Mouse (Mus musculus): ENCODE results near the gene Mapk11. TPM values are rescaled to one million over a fixed set of nuclear protein-coding genes. Genes with fewer than 3 reads are reported as not detected.

The Mapk11 gene
- total and polyA plus RNA-seq, 2 experiments from 2014 or later = 1.0 to 2.6 TPM

GRCm38 (mm10) chr15:89145813-89146350, 3.5 kb downstream of the Mapk11 start:
- no peak overlapping the region for H3K4me3 ChIP-seq (ENCODE audit: low read depth, low read length)
- ATAC-seq (ENCODE audit: insufficient read depth, low read depth) = no peak
- no peaks in the 10 kb centered on the region for H3K9me3 ChIP-seq (replicated peaks; ENCODE audit: control insufficient read depth, low read length)
- peaks cover 60% of the 10 kb centered on the region for H3K27me3 ChIP-seq (ENCODE audit: control insufficient read depth, insufficient read depth, low read length)
- H3K9ac ChIP-seq (replicated peaks; ENCODE audit: low read depth, low read length) = no peak overlapping the region
- no peaks in the 10 kb centered on the region for H3K36me3 ChIP-seq (replicated peaks; ENCODE audit: control insufficient read depth, insufficient read depth, low read length)
- DNase-seq (ENCODE audit: low spot score) = no peak
- no peak overlapping the region for H3K4me2 ChIP-seq (ENCODE audit: low read depth, low read length)
- TF ChIP-seq EP300 (IDR thresholded peaks at IDR 0.05; ENCODE audit: low read depth) (no peak), CTCF (IDR thresholded peaks at IDR 0.05; ENCODE audit: low read depth) (no peak)
- 68% methylated on average over 24 of the region's 24 CpGs for WGBS
- H3K27ac ChIP-seq (ENCODE audit: low read depth) = no peak overlapping the region
- peaks cover 15% of the 10 kb centered on the region for H3K4me1 ChIP-seq (ENCODE audit: control insufficient read depth, insufficient read depth)

- WGBS = 69% methylated on average over 11 of the region's 11 CpGs
- H3K4me2 ChIP-seq (ENCODE audit: low read depth, low read length) = no peak overlapping the region
- H3K9me3 ChIP-seq (replicated peaks; ENCODE audit: control insufficient read depth, low read length) = no peaks in the 10 kb centered on the region
- H3K9ac ChIP-seq (replicated peaks; ENCODE audit: low read depth, low read length) = no peak overlapping the region
- H3K4me1 ChIP-seq (ENCODE audit: control insufficient read depth, insufficient read depth) = peaks cover 15% of the 10 kb centered on the region
- H3K4me3 ChIP-seq (ENCODE audit: low read depth, low read length) = no peak overlapping the region
- ATAC-seq (ENCODE audit: insufficient read depth, low read depth) (no peak), DNase-seq (ENCODE audit: low spot score) (no peak)
- TF ChIP-seq CTCF (IDR thresholded peaks at IDR 0.05; ENCODE audit: low read depth) = no peak
- TF ChIP-seq EP300 (IDR thresholded peaks at IDR 0.05; ENCODE audit: low read depth) = no peak
- H3K27ac ChIP-seq (ENCODE audit: low read depth) = no peak overlapping the region
- peaks cover 54% of the 10 kb centered on the region for H3K27me3 ChIP-seq (ENCODE audit: control insufficient read depth, insufficient read depth, low read length)
- no peaks in the 10 kb centered on the region for H3K36me3 ChIP-seq (replicated peaks; ENCODE audit: control insufficient read depth, insufficient read depth, low read length)
Observed at GRCm38 (mm10) chr15:89144965-89145364, 4.5 kb downstream of the Mapk11 start.

GRCm38 (mm10) chr15:89143134-89143533, 6.3 kb downstream of the Mapk11 start:
- no peak overlapping the region for H3K9ac ChIP-seq (replicated peaks; ENCODE audit: low read depth, low read length)
- H3K4me1 ChIP-seq (ENCODE audit: control insufficient read depth, insufficient read depth) = peaks cover 12% of the 10 kb centered on the region
- H3K9me3 ChIP-seq (replicated peaks; ENCODE audit: control insufficient read depth, low read length) = no peaks in the 10 kb centered on the region
- H3K27ac ChIP-seq (ENCODE audit: low read depth) = no peak overlapping the region
- DNase-seq (ENCODE audit: low spot score) (no peak), ATAC-seq (ENCODE audit: insufficient read depth, low read depth) (no peak)
- peaks cover 43% of the 10 kb centered on the region for H3K27me3 ChIP-seq (ENCODE audit: control insufficient read depth, insufficient read depth, low read length)
- 60% methylated on average over 2 of the region's 2 CpGs for WGBS
- H3K4me2 ChIP-seq (ENCODE audit: low read depth, low read length) = no peak overlapping the region
- no peak for TF ChIP-seq CTCF (IDR thresholded peaks at IDR 0.05; ENCODE audit: low read depth)
- TF ChIP-seq EP300 (IDR thresholded peaks at IDR 0.05; ENCODE audit: low read depth) = no peak
- H3K4me3 ChIP-seq (ENCODE audit: low read depth, low read length) = no peak overlapping the region
- H3K36me3 ChIP-seq (replicated peaks; ENCODE audit: control insufficient read depth, insufficient read depth, low read length) = no peaks in the 10 kb centered on the region

DNA sequence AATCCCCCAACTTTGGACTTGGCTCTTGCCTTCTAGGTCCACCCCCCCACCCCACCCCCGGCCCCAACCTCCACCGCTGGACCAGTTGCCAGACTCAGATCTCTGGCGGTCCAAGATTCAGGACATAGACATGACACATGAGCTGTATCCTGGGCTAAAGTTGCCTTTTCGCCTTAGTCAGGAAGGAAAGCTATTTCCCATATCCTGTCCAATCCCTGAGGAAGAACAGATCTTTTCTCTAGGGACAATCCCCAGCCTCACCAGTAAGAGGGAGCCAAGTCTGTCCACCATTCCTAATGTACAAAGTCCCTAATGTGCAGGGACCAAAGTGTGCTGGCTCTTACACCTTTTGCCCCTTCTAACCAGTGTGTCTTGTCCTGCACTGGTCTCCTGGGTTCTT, 7.5 kb downstream of the Mapk11 start:
- WGBS = 38% methylated on average over 4 of the region's 4 CpGs
- H3K9me3 ChIP-seq (replicated peaks; ENCODE audit: control insufficient read depth, low read length) = no peaks in the 10 kb centered on the region
- peaks cover 10% of the 10 kb centered on the region for H3K4me1 ChIP-seq (ENCODE audit: control insufficient read depth, insufficient read depth)
- no peak for ATAC-seq (ENCODE audit: insufficient read depth, low read depth)
- H3K27me3 ChIP-seq (ENCODE audit: control insufficient read depth, insufficient read depth, low read length) = peaks cover 33% of the 10 kb centered on the region
- H3K4me2 ChIP-seq (ENCODE audit: low read depth, low read length) = no peak overlapping the region
- H3K4me3 ChIP-seq (ENCODE audit: low read depth, low read length) = no peak overlapping the region
- DNase-seq (ENCODE audit: low spot score) = no peak
- no peak overlapping the region for H3K27ac ChIP-seq (ENCODE audit: low read depth)
- no peak overlapping the region for H3K9ac ChIP-seq (replicated peaks; ENCODE audit: low read depth, low read length)
- H3K36me3 ChIP-seq (replicated peaks; ENCODE audit: control insufficient read depth, insufficient read depth, low read length) = no peaks in the 10 kb centered on the region
- TF ChIP-seq CTCF (IDR thresholded peaks at IDR 0.05; ENCODE audit: low read depth) (no peak), EP300 (IDR thresholded peaks at IDR 0.05; ENCODE audit: low read depth) (no peak)

DNA sequence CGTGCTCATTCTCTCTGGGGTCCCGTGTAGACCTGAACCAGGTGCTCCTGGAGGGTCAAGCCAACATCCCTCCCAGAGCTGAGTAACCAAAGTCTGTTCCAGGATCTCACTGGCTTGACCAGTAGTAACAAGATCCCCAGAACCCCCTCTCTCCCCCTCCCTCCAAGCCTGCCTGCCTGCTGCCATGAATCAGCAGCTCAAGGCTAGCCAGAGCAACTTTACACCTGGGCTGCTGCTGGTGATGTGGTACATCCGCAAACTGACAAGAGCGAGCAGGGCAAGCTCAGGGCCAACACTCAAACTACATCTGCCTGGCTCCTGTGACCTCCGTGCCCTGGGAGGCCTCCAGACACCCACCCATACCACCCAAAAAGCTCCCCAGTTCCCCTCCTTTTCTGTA, 8.0 kb downstream of the Mapk11 start:
- Histone ChIP-seq H3K27ac (ENCODE audit: low read depth) (no peak overlapping the region), H3K4me1 (ENCODE audit: control insufficient read depth, insufficient read depth) (peaks cover 6% of the 10 kb centered on the region; the same call in 1 of the 2 replicates), H3K27me3 (ENCODE audit: control insufficient read depth, insufficient read depth, low read length) (peaks cover 28% of the 10 kb centered on the region), H3K4me3 (ENCODE audit: low read depth, low read length) (no peak overlapping the region), H3K36me3 (replicated peaks; ENCODE audit: control insufficient read depth, insufficient read depth, low read length) (no peaks in the 10 kb centered on the region), H3K9ac (replicated peaks; ENCODE audit: low read depth, low read length) (no peak overlapping the region), H3K9me3 (replicated peaks; ENCODE audit: control insufficient read depth, low read length) (no peaks in the 10 kb centered on the region), H3K4me2 (ENCODE audit: low read depth, low read length) (no peak overlapping the region)
- no peak for DNase-seq (ENCODE audit: low spot score)
- WGBS = 39% methylated on average over 5 of the region's 5 CpGs
- TF ChIP-seq CTCF (IDR thresholded peaks at IDR 0.05; ENCODE audit: low read depth) (no peak), EP300 (IDR thresholded peaks at IDR 0.05; ENCODE audit: low read depth) (no peak)
- ATAC-seq (ENCODE audit: insufficient read depth, low read depth) = no peak

DNA sequence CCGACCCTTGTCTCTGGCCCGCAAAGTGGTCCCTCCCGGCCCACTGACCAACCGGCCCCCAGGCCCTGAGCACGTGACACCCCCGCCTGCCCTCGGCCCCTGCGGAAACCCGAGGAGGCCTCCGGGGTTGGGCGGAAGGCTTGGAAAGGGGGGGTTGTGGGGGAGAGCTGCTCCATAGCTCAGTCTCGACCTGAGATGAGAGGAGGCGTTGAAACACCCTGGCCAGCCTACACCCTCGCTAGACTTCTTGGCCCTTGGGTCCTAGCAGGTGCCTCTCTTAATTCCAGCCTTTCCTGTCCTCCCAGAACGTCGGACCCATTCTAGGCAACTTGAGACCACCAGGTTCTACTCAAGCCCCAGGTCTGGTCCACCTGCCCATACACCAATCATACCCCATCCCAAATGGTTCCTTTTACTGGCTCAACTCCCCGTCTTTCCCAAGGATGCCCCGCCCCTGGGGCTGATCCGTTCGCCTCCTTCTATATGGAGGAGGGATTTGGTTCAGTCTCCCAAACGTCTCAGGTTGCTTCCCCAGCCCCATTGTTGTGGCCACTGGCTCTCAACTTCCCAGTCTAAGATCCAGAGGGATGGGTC, 8.7 kb downstream of the Mapk11 start, which contains the start of gene Mapk12:
TSS of gene Mapk12 (minus strand) at position 45 of the 594 bp plus-strand sequence.
- Histone ChIP-seq H3K36me3 (replicated peaks; ENCODE audit: control insufficient read depth, insufficient read depth, low read length) (no peaks in the 10 kb centered on the region), H3K4me3 (ENCODE audit: low read depth, low read length) (peak within 1 kb of the TSS; percentile 68), H3K9ac (replicated peaks; ENCODE audit: low read depth, low read length) (peak within 1 kb of the TSS; percentile 47), H3K4me1 (ENCODE audit: control insufficient read depth, insufficient read depth) (peaks cover 6% of the 10 kb centered on the region; the same call in 1 of the 2 replicates), H3K27me3 (ENCODE audit: control insufficient read depth, insufficient read depth, low read length) (peaks cover 21% of the 10 kb centered on the region), H3K4me2 (ENCODE audit: low read depth, low read length) (peak within 1 kb of the TSS; percentile 95), H3K27ac (ENCODE audit: low read depth) (0 out of 2 replicates have a peak within 1 kb of the TSS, but pooled peaks have one; percentile 23), H3K9me3 (replicated peaks; ENCODE audit: control insufficient read depth, low read length) (no peaks in the 10 kb centered on the region)
- WGBS = 3% methylated on average over 21 of the region's 21 CpGs
- no peak for DNase-seq (ENCODE audit: low spot score)
- TF ChIP-seq EP300 (IDR thresholded peaks at IDR 0.05; ENCODE audit: low read depth) (no peak), CTCF (IDR thresholded peaks at IDR 0.05; ENCODE audit: low read depth) (no peak)
- ATAC-seq (ENCODE audit: insufficient read depth, low read depth) = peak; percentile 63

Data from heart, postnatal 0 days (tissue).